Mouse (Mus musculus) liver, adult 2 months (tissue): ENCODE results near the gene Slc25a42.

Experiments used
- CTCF ChIP-seq: fragments of 200-500 bp; IDR thresholded peaks from 2 replicates; pipeline ENCODE4 v1.5.1; 2011; ENCODE audit warnings: low read depth, low read length, control low read depth
- POLR2A ChIP-seq: fragments of 200-500 bp; IDR thresholded peaks from 2 replicates; pipeline ENCODE4 v1.6.1; 2011; ENCODE audit warnings: low read length, control low read depth; ENCODE audit not compliant: insufficient read depth; ENCODE audit errors: extremely low read depth

- TF ChIP-seq POLR2A = no peak
- TF ChIP-seq CTCF = no peak
Observed at GRCm38 (mm10) chr8:70215092-70215491, 3.0 kb upstream of the Slc25a42 start.
